Mouse (Mus musculus): ENCODE results near the gene Sec31b.

DNA sequence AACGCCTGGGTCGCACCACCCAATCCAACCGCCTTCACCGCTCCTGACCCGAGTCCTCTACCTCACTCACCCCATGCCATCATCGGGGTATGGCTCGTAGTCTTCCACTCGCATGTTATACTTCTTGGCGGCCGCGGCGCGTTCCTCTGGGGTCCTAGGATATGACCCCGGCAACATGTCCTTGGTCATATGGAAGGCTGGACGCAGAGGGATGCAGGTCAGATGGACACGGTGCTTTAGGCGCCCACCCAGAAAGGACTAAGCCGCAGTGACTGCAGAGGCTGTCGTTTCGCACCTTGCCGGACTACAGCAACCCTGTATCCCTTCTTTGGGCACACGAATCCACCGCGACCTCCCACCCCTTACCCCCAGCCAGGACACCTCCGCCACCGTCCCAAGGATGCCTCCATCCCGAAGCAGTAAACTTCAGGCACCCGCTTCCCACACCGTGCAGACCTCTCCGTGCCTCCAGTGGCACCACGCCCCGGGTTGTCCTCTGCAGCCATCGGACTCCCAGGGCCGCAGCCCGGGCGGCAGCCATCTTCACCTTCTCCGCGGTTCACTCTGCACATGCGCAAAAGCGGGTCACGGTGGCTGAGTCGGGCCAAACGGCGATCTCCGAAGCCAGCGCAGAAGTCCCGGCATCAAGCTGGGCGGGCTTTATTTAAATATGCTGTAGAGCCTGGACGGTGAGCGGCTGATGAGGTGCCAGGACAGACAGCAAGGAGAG, 9.4 kb upstream of the Sec31b start, which contains the start of gene Ndufb8:
- no peak for TF ChIP-seq CTCF (IDR thresholded peaks at IDR 0.05; ENCODE audit: low read depth)
- no peak for TF ChIP-seq EP300 (IDR thresholded peaks at IDR 0.05; ENCODE audit: low read depth)
